Mouse (Mus musculus) thymus, adult 2 months (tissue): Measurements from ENCODE around the gene Fam81b.

Source experiments
- CTCF ChIP-seq: fragments of 200-500 bp; IDR thresholded peaks from 2 replicates; pipeline ENCODE4 v1.5.1; 2012; ENCODE audit warnings: mild to moderate bottlenecking, control low read depth, low read length, moderate library complexity, borderline replicate concordance; ENCODE audit not compliant: control insufficient read depth, poor library complexity, insufficient read depth; ENCODE audit errors: extremely low read depth
- POLR2A ChIP-seq: fragments of 200-500 bp; IDR thresholded peaks from 2 replicates; pipeline ENCODE4 v1.6.1; 2012; ENCODE audit warnings: mild to moderate bottlenecking, low read length, control low read depth, moderate library complexity; ENCODE audit not compliant: control insufficient read depth, poor library complexity, insufficient read depth; ENCODE audit errors: extremely low read depth

- TF ChIP-seq CTCF (no peak), POLR2A (no peak)
Observed at GRCm38 (mm10) chr13:76256350-76256749, 48.5 kb downstream of the Fam81b start.
